In genomic region chr1:82824147-82824546, GRCm38 (mm10) we compare ENCODE assay signal across 21 mouse cellular contexts. TPM values are rescaled to one million over a fixed set of nuclear protein-coding genes. Genes with fewer than 3 reads are reported as not detected.
"Had no signal": no experiment of that assay in that cellular context is flagged by ENCODE, and none has a peak within 500 bp of the region (broad histone marks: within the 10 kb centered on the region; RNA-seq: fewer than 3 reads in every experiment).

No protein-coding gene starts in this region.

- H3K27me3 ChIP-seq: limb, embryonic 13.5 days; midbrain, embryonic 15.5 days; neural tube, embryonic 12.5 days had no signal

- DNase-seq: kidney, adult 11 months; kidney, adult 9 months; kidney, postnatal 36 days; layer of hippocampus, adult 9-11 months; left cerebral cortex, postnatal 4 days; lung, adult 18-20 months; right cerebral cortex, postnatal 4 days; spleen, adult 18-20 months; thymus, adult 18-20 months; thymus, postnatal 14 days had no signal

- H3K9me3 ChIP-seq: limb, embryonic 13.5 days; midbrain, embryonic 15.5 days; neural tube, embryonic 12.5 days had no signal

- H3K27ac ChIP-seq: kidney, postnatal 0 days; limb, embryonic 13.5 days; midbrain, embryonic 15.5 days; neural tube, embryonic 12.5 days had no signal

- H3K36me3 ChIP-seq: limb, embryonic 13.5 days; midbrain, embryonic 15.5 days; neural tube, embryonic 12.5 days had no signal

- H3K4me2 ChIP-seq: limb, embryonic 13.5 days; midbrain, embryonic 11.5 days; midbrain, embryonic 15.5 days; neural tube, embryonic 12.5 days had no signal

- H3K4me1 ChIP-seq: midbrain, embryonic 15.5 days; neural tube, embryonic 12.5 days had no signal

- H3K9ac ChIP-seq: limb, embryonic 13.5 days; midbrain, embryonic 15.5 days; neural tube, embryonic 12.5 days had no signal

- H3K4me3 ChIP-seq: limb, embryonic 13.5 days; midbrain, embryonic 15.5 days; neural tube, embryonic 12.5 days had no signal

- ATAC-seq: midbrain, embryonic 15.5 days had no signal

RNA-seq across cellular contexts. Expression of gene Gm47791, which starts 53.1 kb away (rescaled TPM):
- total RNA-seq: layer of hippocampus, adult 18-20 months; left cerebral cortex, postnatal 4 days; megakaryocyte progenitor cell, adult 5-6 weeks; monocyte, adult 5-6 weeks; neutrophil, adult 5-6 weeks had no signal
- polyA plus RNA-seq: kidney, postnatal 0 days; limb, embryonic 13.5 days; lung, embryonic 16.5 days; midbrain, embryonic 11.5 days; midbrain, embryonic 15.5 days; neural tube, embryonic 12.5 days; stomach, embryonic 14.5 days had no signal

RNA-seq across cellular contexts. Expression of gene Tm4sf20, which starts 55.9 kb away (rescaled TPM):
- total RNA-seq: layer of hippocampus, adult 18-20 months; left cerebral cortex, postnatal 4 days; megakaryocyte progenitor cell, adult 5-6 weeks; monocyte, adult 5-6 weeks; neutrophil, adult 5-6 weeks had no signal
- polyA plus RNA-seq: lung, embryonic 16.5 days had no signal
